Mouse (Mus musculus): ENCODE data around the gene Rusc1.

- TF ChIP-seq CTCF (IDR thresholded peaks at IDR 0.05; ENCODE audit: insufficient read depth, low read depth, low read length): no peak
- no peak for TF ChIP-seq POLR2A (IDR thresholded peaks at IDR 0.05; ENCODE audit: insufficient read depth, low read depth, low read length)
These were observed 15.7 kb downstream of the Rusc1 start for GRCm38 (mm10) chr3:89077383-89077782.

All from olfactory bulb, adult 2 months (tissue).